Mouse (Mus musculus) embryonic facial prominence, embryonic 13.5 days (tissue): ENCODE measurements at regions not wholly inside any gene's neighbourhood (a gene's known extent, or its start where the extent isn't known, plus 50 kb on each side); places are given as distances from the start of the nearest gene placed in this dataset.
"Not testable (repeated sequence)": the region's sequence is repeated elsewhere in the genome, so short reads cannot be mapped to it uniquely, and the experiment has no call there.

ENCODE experiments used
- ATAC-seq: fragments of 200-750 bp; cut with Nextera tagmentation; 2 replicates; pipeline ENCODE4 v1.8.0; 2017; ENCODE audit warnings: low read depth; ENCODE audit not compliant: insufficient number of reproducible peaks, insufficient read depth, low FRiP score, low TSS enrichment
- H3K27ac ChIP-seq: fragments of 300-500 bp; sonication (generic); 2 replicates; pipeline ENCODE4 v1.5.1; 2015; ENCODE audit warnings: moderate library complexity, mild to moderate bottlenecking, inconsistent platforms
- H3K27me3 ChIP-seq: fragments of 300-500 bp; sonication (generic); 2 replicates; pipeline ENCODE4 v1.6.1; 2015; ENCODE audit warnings: mild to moderate bottlenecking, inconsistent platforms
- H3K36me3 ChIP-seq: fragments of 300-500 bp; sonication (generic); 2 replicates; pipeline ENCODE4 v1.6.1; 2015; ENCODE audit warnings: mild to moderate bottlenecking, inconsistent platforms
- H3K4me1 ChIP-seq: fragments of 300-500 bp; sonication (generic); 2 replicates; pipeline ENCODE4 v1.6.1; 2015; ENCODE audit warnings: inconsistent platforms
- H3K4me2 ChIP-seq: fragments of 300-500 bp; sonication (generic); 2 replicates; pipeline ENCODE4 v1.6.1; 2015; ENCODE audit warnings: moderate library complexity, mild to moderate bottlenecking, inconsistent platforms
- H3K4me3 ChIP-seq: fragments of 300-500 bp; sonication (generic); 2 replicates; pipeline ENCODE4 v1.5.1; 2015; ENCODE audit warnings: mild to moderate bottlenecking, inconsistent platforms
- H3K9ac ChIP-seq: fragments of 300-500 bp; sonication (generic); 2 replicates; pipeline ENCODE4 v1.6.1; 2015; ENCODE audit warnings: mild to moderate bottlenecking, inconsistent platforms
- H3K9me3 ChIP-seq: fragments of 300-500 bp; sonication (generic); 2 replicates; pipeline ENCODE4 v1.6.1; 2016; ENCODE audit warnings: inconsistent platforms
- WGBS: fragments of 180-500 bp; shearing (Covaris S2); methylation state at CpG from one replicate; pipeline ENCODE4 v1.1.7; 2015; ENCODE audit warnings: mixed read lengths; 5-methylcytosine and 5-hydroxymethylcytosine counted together

GRCm38 (mm10) chr16:9016762-9017086 lies 186.8 kb downstream of the 1810013L24Rik start:
- no peak overlapping the region for H3K4me3 ChIP-seq
- no peak for ATAC-seq
- no peak overlapping the region for H3K27ac ChIP-seq
- no peak overlapping the region for H3K9ac ChIP-seq
- no peaks in the 10 kb centered on the region for H3K27me3 ChIP-seq
- H3K36me3 ChIP-seq, result no peaks in the 10 kb centered on the region
- 93% methylated on average over 7 of the region's 7 CpGs for WGBS
- no peaks in the 10 kb centered on the region for H3K9me3 ChIP-seq
- no peak overlapping the region for H3K4me2 ChIP-seq
- H3K4me1 ChIP-seq, result no peaks in the 10 kb centered on the region

- Histone ChIP-seq H3K27ac (no peak overlapping the region), H3K9me3 (no peaks in the 10 kb centered on the region), H3K4me2 (no peak overlapping the region), H3K36me3 (no peaks in the 10 kb centered on the region), H3K27me3 (no peaks in the 10 kb centered on the region), H3K9ac (no peak overlapping the region), H3K4me3 (no peak overlapping the region), H3K4me1 (no peaks in the 10 kb centered on the region)
- WGBS, result 75% methylated on average over 4 of the region's 4 CpGs
- ATAC-seq, result no peak
Measured at GRCm38 (mm10) chr16:9030717-9031116, 200.8 kb downstream of the 1810013L24Rik start.

GRCm38 (mm10) chr16:9043271-9043670 lies 213.4 kb downstream of the 1810013L24Rik start:
- H3K4me3 ChIP-seq, result no peak overlapping the region
- 72% methylated on average over 6 of the region's 6 CpGs for WGBS

DNA sequence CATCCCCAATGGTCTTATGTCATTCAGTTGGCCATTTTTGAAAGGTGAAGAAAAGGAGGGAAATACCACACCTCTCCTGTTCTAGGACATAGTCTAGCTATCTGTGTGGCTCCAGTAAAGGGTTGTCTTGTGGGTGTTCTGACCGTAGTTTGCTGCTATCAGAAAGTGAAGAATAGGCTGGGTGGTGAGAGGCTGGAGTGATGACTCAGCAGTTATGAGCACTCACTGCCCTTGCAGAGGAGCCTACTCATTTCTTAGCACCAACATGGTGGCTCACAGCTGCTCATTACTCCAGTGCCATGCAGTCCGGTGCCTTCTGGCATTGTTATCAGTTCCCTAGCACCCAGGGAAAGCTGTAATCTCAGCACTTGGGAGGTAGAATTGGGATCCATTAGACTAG lies 217.0 kb downstream of the 1810013L24Rik start:
- H3K36me3 ChIP-seq, result no peaks in the 10 kb centered on the region
- 80% methylated on average over 2 of the region's 2 CpGs for WGBS
- H3K9me3 ChIP-seq, result no peaks in the 10 kb centered on the region
- no peaks in the 10 kb centered on the region for H3K4me1 ChIP-seq
- H3K9ac ChIP-seq, result no peak overlapping the region
- H3K27me3 ChIP-seq, result no peaks in the 10 kb centered on the region
- no peak overlapping the region for H3K27ac ChIP-seq
- no peak for ATAC-seq
- no peak overlapping the region for H3K4me2 ChIP-seq
- H3K4me3 ChIP-seq, result no peak overlapping the region

More at GRCm38 (mm10) chr16:9043271-9043670, 213.4 kb downstream of the 1810013L24Rik start:
- no peak overlapping the region for H3K9ac ChIP-seq
- H3K4me2 ChIP-seq, result no peak overlapping the region
- H3K27ac ChIP-seq, result no peak overlapping the region
- no peaks in the 10 kb centered on the region for H3K36me3 ChIP-seq
- H3K9me3 ChIP-seq, result no peaks in the 10 kb centered on the region
- ATAC-seq, result no peak
- H3K4me1 ChIP-seq, result no peaks in the 10 kb centered on the region
- no peaks in the 10 kb centered on the region for H3K27me3 ChIP-seq

- H3K4me1 ChIP-seq, result no peaks in the 10 kb centered on the region
- H3K4me2 ChIP-seq, result no peak overlapping the region
- 73% methylated on average over 4 of the region's 4 CpGs for WGBS
- H3K27me3 ChIP-seq, result no peaks in the 10 kb centered on the region
- no peaks in the 10 kb centered on the region for H3K9me3 ChIP-seq
- no peak for ATAC-seq
- H3K4me3 ChIP-seq, result no peak overlapping the region
- H3K36me3 ChIP-seq, result no peaks in the 10 kb centered on the region
- no peak overlapping the region for H3K27ac ChIP-seq
- H3K9ac ChIP-seq, result no peak overlapping the region
Measured at GRCm38 (mm10) chr16:9054415-9054814, 224.5 kb downstream of the 1810013L24Rik start.

- H3K27me3 ChIP-seq, result no peaks in the 10 kb centered on the region
- ATAC-seq, result no peak
- H3K4me2 ChIP-seq, result no peak overlapping the region
- no peaks in the 10 kb centered on the region for H3K36me3 ChIP-seq
- no peak overlapping the region for H3K4me3 ChIP-seq
- H3K4me1 ChIP-seq, result no peaks in the 10 kb centered on the region
- no peak overlapping the region for H3K27ac ChIP-seq
- WGBS, result 84% methylated on average over 3 of the region's 3 CpGs
- H3K9me3 ChIP-seq, result no peaks in the 10 kb centered on the region
- H3K9ac ChIP-seq, result no peak overlapping the region
Measured at GRCm38 (mm10) chr16:9056430-9056829, 226.5 kb downstream of the 1810013L24Rik start.

GRCm38 (mm10) chr16:9071526-9071925 lies 241.6 kb downstream of the 1810013L24Rik start:
- Histone ChIP-seq H3K4me1 (no peaks in the 10 kb centered on the region), H3K27ac (no peak overlapping the region), H3K4me3 (no peak overlapping the region), H3K9ac (no peak overlapping the region), H3K4me2 (no peak overlapping the region), H3K9me3 (no peaks in the 10 kb centered on the region), H3K27me3 (no peaks in the 10 kb centered on the region), H3K36me3 (no peaks in the 10 kb centered on the region)
- no peak for ATAC-seq
- 85% methylated on average over 4 of the region's 4 CpGs for WGBS

DNA sequence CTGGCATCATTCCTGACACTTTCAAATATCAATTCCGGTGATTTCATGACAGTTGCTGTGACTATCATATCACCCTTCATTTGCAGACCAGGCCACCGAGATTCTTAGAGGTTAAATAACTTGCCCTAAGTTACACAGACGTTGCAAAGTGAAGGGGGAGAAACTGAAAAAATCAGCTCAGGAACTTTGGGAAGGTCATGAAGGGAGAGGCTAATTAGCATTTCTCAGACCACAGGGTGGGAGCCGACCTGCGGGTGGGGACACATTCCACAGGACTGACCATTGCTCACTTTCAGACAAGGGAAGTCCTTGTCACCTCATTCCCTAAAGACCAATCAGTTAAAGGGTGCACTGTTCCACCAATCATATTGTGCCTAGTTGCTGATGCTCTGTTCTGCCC lies 242.1 kb downstream of the 1810013L24Rik start:
- ATAC-seq, H3K27ac ChIP-seq, H3K9ac ChIP-seq, H3K4me1 ChIP-seq, H3K27me3 ChIP-seq, H3K4me3 ChIP-seq, H3K4me2 ChIP-seq, H3K36me3 ChIP-seq, H3K9me3 ChIP-seq: not testable (repeated sequence)
- 77% methylated on average over 5 of the region's 5 CpGs for WGBS

DNA sequence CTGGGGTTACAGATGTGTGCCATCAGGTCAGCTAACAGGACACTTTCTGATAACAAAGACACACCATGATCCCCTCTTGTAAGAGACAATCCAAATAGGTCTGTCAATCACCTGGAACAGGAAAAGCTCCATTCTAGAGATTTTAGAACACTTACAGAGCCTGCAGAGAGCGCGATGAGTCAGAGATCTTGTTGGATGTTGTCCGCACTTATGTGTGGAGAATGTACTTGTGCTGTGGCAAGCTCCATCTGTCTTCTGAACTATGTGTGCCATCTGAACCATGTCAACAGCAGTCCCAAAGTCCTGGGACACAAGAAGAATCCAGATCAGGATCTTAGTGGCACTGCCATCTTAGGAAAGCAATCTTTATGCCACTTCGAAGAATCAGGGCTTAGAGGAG lies 244.4 kb downstream of the 1810013L24Rik start:
- 92% methylated on average over 4 of the region's 4 CpGs for WGBS

DNA sequence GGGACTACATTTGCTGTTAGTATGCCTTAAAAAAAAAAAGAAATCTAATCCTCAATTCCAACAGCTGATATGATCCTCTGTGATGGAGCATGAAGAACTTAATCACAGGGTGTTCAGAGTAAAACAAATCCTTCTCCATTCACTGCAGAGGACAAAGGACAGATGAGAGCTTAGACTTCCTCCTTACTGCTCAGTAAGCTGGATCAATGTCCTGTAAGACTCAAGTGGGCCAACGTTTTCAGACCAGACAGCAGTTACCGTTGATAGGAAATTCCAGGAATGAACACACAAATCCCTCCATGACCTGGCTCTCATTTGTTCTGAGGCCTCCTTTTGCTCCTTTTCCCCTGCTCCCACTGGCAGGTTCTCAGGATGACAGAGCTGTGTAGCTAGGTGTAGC lies 247.6 kb downstream of the 1810013L24Rik start:
- Histone ChIP-seq H3K27ac (no peak overlapping the region), H3K4me1 (no peaks in the 10 kb centered on the region), H3K36me3 (no peaks in the 10 kb centered on the region), H3K27me3 (no peaks in the 10 kb centered on the region), H3K4me2 (no peak overlapping the region), H3K9ac (no peak overlapping the region), H3K4me3 (no peak overlapping the region), H3K9me3 (no peaks in the 10 kb centered on the region)
- no peak for ATAC-seq
- WGBS, result 80% methylated on average over 2 of the region's 2 CpGs

More for the DNA sequence above, 244.4 kb downstream of the 1810013L24Rik start:
- Histone ChIP-seq H3K36me3 (no peaks in the 10 kb centered on the region), H3K4me1 (no peaks in the 10 kb centered on the region), H3K27me3 (no peaks in the 10 kb centered on the region), H3K9ac (no peak overlapping the region), H3K9me3 (no peaks in the 10 kb centered on the region), H3K27ac (no peak overlapping the region), H3K4me2 (no peak overlapping the region), H3K4me3 (no peak overlapping the region)
- no peak for ATAC-seq

- Histone ChIP-seq H3K27me3 (no peaks in the 10 kb centered on the region), H3K4me1 (no peaks in the 10 kb centered on the region), H3K4me2 (no peak overlapping the region), H3K36me3 (no peaks in the 10 kb centered on the region), H3K9me3 (no peaks in the 10 kb centered on the region), H3K27ac (no peak overlapping the region), H3K9ac (no peak overlapping the region), H3K4me3 (no peak overlapping the region)
- no peak for ATAC-seq
- WGBS, result 80% methylated on average over 4 of the region's 4 CpGs
Measured at GRCm38 (mm10) chr16:9078405-9078942, 248.6 kb downstream of the 1810013L24Rik start.

GRCm38 (mm10) chr16:9083040-9083439 lies 253.1 kb downstream of the 1810013L24Rik start:
- no peak overlapping the region for H3K4me2 ChIP-seq
- no peaks in the 10 kb centered on the region for H3K9me3 ChIP-seq
- no peak overlapping the region for H3K27ac ChIP-seq
- 79% methylated on average over 3 of the region's 3 CpGs for WGBS
- H3K9ac ChIP-seq, result no peak overlapping the region
- H3K4me3 ChIP-seq, result no peak overlapping the region
- no peaks in the 10 kb centered on the region for H3K27me3 ChIP-seq
- H3K4me1 ChIP-seq, result no peaks in the 10 kb centered on the region
- H3K36me3 ChIP-seq, result no peaks in the 10 kb centered on the region
- ATAC-seq, result no peak

GRCm38 (mm10) chr16:9083740-9084139 lies 253.8 kb downstream of the 1810013L24Rik start:
- no peaks in the 10 kb centered on the region for H3K9me3 ChIP-seq
- H3K9ac ChIP-seq, result no peak overlapping the region
- H3K36me3 ChIP-seq, result no peaks in the 10 kb centered on the region
- H3K27me3 ChIP-seq, result no peaks in the 10 kb centered on the region
- H3K4me2 ChIP-seq, result no peak overlapping the region
- WGBS, result 74% methylated on average over 2 of the region's 2 CpGs
- no peak for ATAC-seq
- H3K4me1 ChIP-seq, result no peaks in the 10 kb centered on the region
- H3K4me3 ChIP-seq, result no peak overlapping the region
- no peak overlapping the region for H3K27ac ChIP-seq
